Mouse (Mus musculus) right cerebral cortex, adult 2 months (tissue): ENCODE measurements around the gene Gm17651.

Source experiments
- DNase-seq, 2 experiments: peaks; one replicate each; pipeline ENCODE4 v3.0.0; 2021 to 2022; ENCODE audit warnings: low spot score in 2 of 2

Gm17651 gene

DNA sequence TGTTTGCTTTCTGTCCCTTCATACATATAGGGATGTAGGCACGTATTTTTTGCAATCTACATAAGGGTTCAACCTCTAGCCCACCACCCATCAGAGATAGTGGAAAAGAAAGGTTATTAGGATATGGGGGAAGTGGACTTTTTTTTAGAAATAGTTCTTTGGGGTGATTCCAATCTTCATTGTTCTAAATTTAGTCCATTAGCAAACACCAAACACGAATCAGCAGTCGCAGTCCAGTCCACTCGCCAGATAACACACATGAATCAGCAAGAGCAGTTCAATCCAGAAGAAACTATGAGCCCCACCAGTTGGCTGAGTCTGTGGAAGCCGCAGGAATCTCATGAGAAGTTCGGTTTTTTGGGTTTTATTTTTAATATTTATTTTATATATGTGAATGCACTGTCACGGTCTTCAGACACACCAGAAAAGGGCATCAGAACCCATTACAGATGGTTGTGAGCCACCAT is at the start of gene Gm17651:
Gene Gm17651 (minus strand): TSS at position 51 of the 467 bp plus-strand sequence.
- no peak for DNase-seq

DNA sequence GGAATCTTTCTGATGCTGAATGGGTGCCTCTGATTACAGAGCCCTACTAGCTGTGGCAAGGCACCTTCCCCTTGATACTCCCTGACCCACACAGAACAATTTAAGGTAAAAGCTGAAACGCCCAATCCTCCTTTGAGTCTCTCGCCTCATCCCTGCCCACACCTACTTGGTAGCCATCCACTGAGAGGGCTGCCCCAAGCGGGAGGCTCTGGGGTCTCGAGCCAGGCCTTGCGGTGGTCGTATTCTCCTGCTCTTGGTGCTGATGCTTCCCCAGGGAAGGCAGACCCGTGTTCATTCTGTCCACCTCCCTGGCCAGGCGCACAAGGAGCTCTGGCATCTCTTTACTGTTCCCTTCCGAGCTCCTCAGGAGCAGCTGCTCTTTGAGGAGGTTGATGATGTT is 44.6 kb upstream of the Gm17651 start:
- no peak for DNase-seq

DNA sequence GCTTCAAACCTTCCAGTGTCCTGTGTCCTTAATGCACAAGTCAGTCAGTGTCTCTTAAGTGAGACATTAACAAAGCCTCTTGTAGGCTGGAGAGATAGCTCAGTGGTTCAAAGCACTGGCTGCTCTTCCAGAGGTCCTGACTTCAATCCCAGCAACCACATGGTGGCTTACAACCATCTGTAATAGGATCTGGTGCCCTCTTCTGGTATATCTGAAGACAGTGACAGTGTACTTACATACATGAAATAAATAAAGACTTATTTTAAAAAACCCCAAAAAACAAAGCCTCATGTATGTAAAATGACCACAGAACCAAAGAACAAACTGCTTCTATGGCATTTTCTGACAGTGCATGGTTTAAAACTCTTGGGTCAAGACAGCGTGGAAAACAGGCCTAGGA is 41.4 kb upstream of the Gm17651 start:
- DNase-seq = no peak

DNA sequence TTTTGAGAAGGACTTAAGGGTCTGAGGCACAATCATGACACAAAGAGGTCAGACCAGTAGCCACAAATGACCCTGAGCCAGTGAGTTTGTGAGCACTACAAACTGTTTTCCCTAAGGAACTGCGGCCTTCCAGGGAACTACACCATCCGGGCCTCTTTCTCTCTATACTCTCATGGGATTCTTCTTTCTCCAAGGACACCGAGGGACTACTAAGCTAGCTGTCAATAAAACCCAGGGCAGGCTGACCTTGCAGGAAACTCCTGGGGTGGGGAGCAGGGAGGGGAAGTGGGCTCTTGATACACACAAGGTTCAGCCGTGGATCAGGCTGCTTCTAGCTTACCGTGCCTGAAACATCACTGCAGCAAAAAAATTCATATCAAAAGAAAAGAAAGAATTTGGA is 36.4 kb upstream of the Gm17651 start:
- no peak for DNase-seq

DNA sequence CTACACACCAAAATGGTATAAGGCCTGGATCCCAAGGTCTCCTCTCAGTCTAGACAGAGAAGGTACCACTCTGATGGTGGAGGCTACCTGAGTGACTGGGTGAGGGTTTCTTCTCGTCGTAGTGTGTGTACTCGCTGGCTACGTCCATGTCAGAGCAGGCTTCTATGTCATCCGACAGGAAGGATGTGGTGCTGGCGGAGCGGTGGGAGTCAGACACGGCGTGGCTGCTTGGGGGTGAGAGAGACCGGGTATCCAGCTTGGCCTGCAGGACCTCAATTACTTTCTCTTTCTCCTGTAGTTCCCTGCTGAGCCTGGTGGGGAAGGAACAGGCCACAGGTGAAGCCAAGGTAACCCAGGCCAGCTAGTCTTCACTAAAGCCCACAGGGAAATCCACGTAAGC is 35.6 kb upstream of the Gm17651 start:
- no peak for DNase-seq

DNA sequence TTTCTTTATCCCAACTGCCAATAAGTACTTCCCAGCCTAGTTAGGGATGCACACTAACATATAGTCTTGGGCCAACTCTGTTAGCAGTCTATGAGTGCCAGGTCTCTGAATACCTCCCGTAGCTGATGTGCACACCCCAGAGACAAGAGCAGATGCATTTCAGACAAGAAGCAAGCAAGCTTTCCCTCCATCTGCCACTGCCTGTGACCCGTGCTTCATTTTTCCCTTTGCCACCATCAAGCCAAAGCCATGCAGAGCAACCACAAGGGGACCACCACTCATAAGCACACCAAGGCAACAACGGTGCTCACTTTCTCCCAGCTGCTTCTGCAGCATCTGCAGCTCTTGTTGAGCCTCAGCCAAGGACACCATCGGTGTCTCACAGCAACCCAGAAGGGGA is 32.1 kb upstream of the Gm17651 start:
- DNase-seq = no peak

DNA sequence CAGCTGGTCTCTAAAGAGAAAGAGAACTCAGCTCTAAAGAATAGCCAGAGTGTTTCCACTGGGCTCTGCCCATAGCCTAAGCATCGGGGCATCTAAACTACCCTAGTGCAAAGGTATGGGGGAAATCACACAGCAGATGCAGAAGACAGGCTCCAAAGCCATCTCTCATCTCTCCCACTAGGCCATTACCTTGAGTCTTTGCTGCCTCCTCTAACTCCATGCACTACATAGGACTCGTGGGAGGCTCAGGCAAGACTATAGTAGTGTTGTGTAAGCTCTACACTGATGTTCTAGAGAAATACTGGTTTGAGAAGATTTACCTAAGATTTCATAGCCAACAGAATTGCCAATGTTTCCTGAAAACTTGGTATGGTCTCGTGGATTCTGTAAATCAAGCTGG is 31.0 kb upstream of the Gm17651 start:
- no peak for DNase-seq

DNA sequence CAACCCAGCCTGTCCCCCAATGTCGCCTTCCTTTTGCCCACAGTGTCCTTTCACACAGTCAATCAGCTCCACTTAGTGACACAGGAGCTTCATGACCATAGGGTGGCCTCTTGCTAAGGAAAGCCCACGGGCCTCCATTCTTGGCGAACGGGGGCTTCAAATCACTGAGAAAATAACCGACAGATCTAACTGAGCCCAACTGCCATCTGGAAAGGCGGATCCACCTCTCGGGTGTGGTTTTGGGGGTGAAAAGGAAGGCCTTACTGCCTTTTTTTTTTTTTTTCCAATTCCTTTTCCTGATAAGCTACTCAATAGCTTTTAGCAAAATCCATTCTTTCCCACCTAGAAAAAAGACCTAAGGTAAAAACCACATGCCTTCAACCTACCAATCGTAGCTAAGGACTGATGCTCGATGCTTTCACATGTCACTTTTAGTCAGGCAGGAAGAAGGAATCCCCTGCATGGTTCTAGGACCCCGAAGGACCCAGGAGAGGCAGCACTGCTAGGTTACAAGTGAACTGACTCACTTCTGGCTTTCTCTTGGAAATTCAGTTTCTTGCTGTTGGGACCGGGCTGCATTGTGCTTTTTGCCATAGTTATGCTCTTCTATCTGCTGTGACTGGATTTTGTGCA is 28.1 kb upstream of the Gm17651 start:
- no peak for DNase-seq

DNA sequence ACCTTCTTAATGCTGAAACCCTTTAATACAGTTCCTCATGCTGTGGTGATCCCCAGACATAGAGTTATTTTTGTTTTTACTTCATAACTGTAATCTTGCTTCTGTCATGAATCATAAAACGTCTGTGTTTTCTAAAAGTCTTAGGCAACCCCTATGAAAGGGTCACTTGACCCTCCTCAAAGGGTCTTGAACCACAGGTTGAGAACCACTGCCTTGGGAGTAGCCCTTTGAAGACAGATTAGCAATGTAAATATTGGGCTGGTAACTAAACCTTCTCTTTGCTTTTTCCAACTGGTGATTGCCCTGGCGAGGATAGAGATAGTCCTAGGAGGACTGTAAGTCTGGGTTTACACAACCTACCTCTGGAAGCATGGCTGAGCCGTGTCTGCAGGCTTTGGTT is 26.7 kb upstream of the Gm17651 start:
- DNase-seq = no peak

DNA sequence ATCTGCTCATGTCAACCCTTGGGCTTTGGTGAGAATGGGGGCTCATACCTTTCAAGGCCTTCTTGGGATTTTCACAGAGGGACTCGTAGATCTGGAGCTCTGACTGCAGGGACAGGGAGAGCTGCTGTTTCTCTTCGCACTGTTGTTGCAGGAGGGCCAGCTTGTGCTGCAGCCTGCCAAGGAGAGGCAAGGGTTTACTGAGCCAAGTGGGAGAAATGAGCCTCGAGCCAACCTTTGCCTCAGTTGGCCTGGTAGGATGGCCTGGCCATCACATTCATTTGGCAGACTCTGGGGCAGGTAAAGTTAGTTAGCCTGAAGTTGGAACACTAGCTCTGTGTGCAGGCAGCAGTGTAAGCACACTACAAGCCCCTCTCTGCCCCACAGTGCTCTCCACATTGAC is 24.6 kb upstream of the Gm17651 start:
- DNase-seq = no peak

DNA sequence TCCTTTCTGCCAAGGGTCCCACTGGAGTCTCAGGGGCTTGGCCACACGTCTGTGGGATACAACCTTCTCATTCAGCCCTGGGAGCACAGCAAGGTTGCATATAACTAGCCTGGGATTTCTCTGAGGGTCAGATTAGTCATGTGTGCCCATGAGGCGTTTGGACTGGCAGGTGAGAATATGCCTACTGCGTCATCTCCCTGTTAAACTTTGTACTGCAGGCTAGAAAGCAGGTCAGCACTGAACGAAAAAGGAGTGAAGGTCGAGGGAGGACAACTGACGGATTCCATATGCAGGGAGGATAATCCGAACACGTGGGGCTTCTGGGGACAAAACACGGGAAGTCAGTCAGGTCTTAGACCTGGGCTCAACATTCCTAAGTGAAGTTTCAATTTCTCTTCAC is 22.8 kb upstream of the Gm17651 start:
- no peak for DNase-seq

DNA sequence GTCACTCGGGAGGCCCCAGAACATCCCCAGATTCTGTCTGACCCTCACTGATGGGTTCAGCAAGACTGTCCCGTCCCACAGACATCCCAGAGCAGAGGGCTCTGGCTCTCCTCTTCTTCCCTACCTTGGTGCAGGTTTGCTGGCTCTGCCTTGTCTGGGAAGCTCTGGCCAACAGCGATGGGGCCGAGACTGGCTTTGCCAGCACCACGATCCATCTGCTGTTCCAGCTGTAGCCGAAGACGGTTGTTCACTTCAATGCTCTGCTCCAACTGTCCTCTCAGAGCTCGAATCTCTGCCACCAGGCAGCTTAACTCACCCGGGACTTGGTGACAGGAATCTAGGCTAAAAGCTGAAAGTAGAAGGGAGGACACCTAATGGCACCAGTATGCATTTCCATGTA is 22.4 kb upstream of the Gm17651 start:
- DNase-seq = no peak

DNA sequence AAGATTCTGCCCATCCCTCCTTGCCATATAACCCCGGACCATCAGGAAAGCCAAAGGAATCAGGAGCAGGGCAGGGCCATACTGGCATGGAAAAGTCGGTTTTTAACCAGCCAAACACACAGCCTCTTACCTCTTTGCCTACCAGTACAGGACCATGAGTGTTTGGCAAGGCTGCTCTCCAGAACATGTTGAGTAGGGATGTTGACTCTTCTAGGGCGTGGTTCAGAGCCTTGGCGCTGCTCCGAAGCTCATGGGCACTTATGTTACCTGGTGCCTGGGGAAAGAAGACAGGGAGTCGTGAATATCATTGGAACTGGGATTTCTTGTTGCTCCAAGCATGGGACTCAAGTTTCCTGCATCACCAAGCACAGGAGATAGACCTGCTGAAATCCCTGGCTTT is 19.3 kb upstream of the Gm17651 start:
- DNase-seq = no peak

DNA sequence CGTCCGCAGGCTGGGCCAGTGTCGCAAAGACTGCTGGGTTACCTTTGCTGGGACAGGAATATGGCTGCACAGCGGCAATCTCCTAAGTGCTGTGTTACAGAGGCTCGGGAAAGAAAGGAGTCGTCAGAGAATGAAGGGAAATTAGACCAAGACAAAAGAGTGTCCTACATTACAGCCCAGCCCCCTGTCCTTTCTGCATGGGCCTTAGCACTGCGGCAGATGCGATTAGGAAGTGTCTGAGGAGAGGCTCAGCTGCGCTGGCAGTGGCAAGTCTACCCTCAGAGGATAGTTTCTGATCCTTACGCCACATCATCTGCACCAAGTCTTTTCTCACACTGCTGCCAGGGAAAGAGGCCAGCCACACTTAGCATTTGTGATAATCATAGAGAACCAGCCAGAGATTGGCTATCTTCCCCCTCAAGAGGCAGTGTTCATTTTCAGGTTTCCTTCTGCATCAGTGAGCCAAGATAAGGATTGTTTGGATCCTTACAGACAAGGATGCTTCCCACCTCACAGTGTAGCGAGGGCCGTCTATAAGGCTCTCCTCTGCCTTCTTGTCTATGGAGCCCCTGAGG is 17.0 kb upstream of the Gm17651 start:
- DNase-seq = peak; percentile 27 to 32

DNA sequence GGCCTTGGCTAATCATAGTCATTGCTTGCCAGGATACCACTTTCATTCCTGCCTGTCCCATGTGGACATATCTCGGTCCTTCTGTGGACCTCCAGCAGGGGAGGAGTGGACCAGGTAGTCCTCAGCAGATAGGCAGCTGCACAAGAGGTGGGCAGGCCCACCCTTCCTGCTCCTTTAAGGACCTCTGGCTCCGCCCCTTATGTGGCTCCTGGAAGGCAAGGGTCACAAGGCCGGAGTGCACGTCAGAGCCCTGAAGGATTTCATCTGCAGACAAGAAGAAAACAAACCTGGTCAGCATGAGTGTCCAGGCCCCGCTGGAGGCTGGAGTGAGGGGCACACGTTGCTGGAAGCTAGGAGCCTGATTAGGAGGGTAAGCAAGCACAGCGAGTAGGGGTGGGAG is 16.1 kb upstream of the Gm17651 start:
- no peak for DNase-seq

DNA sequence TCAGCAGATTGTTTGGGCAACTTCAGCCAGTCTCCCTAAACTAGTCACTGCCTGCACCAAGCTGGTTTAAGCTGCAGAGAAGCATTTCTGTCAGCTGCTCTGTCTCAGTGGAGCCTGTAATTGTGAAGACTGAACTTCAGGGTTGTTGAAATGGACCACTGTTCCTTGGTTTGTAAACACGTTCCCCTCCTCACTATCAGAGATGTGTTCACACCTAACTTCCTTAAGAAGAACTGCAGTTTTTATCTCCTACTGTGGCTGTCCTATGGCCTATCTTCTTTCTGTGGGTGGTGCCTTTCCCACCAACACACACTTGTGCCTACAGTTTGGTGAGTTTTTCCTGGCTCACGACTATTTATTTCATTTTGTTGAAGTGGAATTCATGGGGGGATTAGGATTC is 14.8 kb upstream of the Gm17651 start:
- DNase-seq = no peak

DNA sequence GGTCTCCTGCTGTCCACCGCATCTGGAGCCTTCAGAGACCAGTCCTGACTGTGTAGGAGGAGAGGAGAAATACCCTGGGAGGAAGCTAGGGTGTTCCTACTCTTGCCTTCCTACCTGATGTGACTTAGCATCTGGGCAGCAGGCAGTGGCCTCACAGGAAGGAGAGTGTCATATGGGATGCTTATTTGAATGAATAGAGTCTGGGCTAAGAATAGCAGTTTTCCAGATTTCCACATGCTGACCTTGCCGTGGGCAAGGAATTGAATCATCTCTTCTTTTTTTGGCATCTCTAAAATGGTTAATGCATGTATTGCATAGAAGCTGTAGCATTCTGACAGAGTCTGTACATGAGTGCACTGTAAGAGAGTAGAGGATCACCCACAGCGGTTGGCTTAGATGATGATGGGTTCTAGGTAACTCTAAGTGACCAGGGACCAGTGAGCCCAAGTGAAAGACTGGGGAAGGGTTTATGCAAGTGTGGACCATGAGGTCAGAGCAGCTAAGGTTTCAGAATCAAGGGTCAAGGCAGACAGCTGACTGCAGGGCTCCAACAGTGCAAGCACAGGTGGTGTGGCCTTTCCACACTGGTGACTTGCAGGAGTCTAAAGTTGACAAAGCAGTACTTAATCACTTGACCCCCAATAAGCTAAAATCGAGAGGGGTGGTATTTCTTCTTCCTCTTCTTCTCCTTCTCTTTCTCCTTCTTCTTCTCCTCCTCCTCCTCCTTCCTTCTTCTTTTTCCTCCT is 12.1 kb upstream of the Gm17651 start:
- DNase-seq = peak; percentile 29 to 36

DNA sequence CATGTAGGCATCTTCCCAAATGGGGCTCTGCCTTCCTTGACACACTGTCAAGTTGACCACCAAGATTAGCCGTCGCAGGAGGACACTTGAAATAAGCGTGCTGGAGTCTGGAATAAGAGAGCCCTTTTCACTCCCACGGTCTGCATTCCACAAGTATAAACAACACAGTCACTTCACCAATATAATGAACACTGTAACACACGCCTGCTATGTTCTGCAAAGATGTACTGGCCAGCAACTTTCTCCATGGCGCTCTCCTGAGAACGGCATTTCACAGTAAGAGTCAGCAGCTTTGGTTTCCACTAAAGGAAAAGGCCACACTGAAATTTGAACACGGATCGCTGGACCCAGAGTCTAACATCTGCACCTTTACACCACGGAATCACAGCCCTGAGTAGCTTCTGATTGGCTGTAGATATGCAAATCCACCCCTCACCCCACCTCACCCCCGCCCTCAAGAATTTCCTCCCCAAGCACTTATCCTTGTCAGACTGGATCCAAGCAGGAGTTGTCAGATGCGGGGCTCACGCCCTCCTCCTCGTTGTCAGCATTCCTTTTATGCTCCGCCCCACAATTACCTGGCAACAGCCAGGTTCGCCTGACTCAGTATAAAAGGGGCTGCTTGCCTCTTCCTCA is 9.2 kb upstream of the Gm17651 start:
- peak in 1 of 2 experiments; percentile 44 for DNase-seq

DNA sequence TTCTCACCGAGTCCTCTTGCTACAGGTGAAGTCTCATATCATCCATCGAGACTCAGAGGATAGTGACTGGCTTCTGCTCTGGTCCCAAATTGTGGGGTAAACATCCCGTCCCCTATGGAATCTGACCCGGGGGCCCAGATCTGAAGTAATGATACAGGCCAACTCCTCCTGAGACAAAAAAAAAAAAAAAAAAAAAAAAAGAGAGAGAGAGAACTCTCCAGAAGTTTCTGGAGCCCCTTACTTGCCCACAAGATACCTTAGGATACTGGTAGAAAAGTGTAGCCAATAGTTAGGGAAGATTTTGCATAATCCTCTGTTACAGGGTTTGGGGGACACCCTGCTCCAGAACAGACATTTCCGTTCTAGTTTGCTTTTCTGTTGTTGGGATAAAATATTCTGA is 8.1 kb upstream of the Gm17651 start:
- DNase-seq = no peak

DNA sequence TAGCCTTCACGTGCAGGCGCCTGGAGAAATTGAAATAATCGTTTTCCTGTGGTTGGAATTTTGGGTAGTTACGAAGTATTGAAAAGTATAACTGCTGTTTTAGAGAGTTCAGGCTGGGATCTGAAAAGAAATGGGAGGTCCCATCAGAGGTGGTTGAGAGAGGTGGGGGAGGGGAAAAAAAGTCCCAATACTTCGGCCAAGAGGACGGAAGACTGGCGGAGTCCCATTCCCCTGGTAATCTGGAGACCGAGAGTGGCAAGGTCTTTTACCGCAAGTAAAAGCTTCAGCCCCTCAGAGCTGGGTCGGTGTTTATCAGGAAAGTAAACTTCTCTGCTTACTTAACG is 7.6 kb upstream of the Gm17651 start:
- DNase-seq = no peak

DNA sequence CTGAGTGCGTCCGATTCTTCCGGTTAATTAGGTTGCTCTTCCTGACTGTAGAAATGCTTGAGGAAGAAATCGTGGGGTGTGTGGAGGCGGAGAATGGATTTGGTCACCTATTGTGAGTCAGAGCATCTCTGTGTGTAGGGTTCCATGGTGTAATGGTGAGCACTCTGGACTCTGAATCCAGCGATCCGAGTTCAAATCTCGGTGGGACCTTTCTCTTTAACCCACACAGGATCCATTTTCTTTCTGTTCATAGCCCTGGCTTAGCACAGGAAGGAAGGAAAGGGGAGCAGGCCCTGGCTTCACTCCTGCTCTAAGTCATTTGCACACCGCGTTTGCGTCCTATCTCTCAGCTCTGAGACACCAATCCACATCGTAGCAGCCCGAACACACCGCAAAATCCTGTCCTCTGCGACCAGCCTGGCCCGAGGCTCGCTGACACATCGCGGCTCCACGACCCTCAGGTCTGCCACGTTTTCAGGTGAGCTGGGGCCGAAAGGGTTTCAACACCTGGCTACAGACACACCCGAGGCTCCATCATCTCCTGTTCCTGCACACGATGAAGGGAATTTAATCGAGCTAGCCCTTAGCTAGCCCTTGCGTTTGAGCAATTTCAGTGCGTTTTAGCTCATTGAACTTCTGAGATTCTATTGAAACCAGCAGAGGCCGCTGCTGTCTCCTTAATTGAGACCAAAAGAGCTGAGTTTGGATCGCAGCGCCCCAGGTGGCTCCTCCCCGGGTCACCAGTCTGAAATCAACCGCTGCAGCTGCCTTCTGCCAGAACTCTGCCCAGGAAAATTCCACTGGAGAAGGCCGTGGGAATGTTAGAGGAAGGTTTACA is 7.0 kb upstream of the Gm17651 start:
- DNase-seq = peak; percentile 83 to 86
